Mouse (Mus musculus) liver, embryonic 13.5 days (tissue): Measurements from ENCODE around the gene Rps24. TPM values are rescaled to one million over a fixed set of nuclear protein-coding genes. Genes with fewer than 3 reads are reported as not detected.
"Not testable (repeated sequence)": the region's sequence is repeated elsewhere in the genome, so short reads cannot be mapped to it uniquely, and the experiment has no call there.

Experiments
- ATAC-seq: fragments of 200-750 bp; cut with Nextera tagmentation; 2 replicates; pipeline ENCODE4 v1.8.0; 2017; ENCODE audit warnings: low read depth, mild to moderate bottlenecking, moderate number of reproducible peaks, moderate library complexity
- DNase-seq: peaks from one replicate; pipeline ENCODE4 v3.0.0; 2022
- H3K27ac ChIP-seq: fragments of 300-500 bp; sonication (generic); 2 replicates; pipeline ENCODE4 v1.5.1; 2015; ENCODE audit warnings: moderate library complexity, mild to moderate bottlenecking, inconsistent platforms
- H3K27me3 ChIP-seq: fragments of 300-500 bp; sonication (generic); 2 replicates; pipeline ENCODE4 v1.6.1; 2015; ENCODE audit warnings: mild to moderate bottlenecking, inconsistent platforms
- H3K36me3 ChIP-seq: fragments of 300-500 bp; sonication (generic); 2 replicates; pipeline ENCODE4 v1.6.1; 2015; ENCODE audit warnings: mild to moderate bottlenecking, inconsistent platforms
- H3K4me1 ChIP-seq: fragments of 300-500 bp; sonication (generic); replicated peaks from 2 replicates; pipeline ENCODE4 v1.6.1; 2015; ENCODE audit warnings: inconsistent platforms
- H3K4me2 ChIP-seq: fragments of 300-500 bp; sonication (generic); 2 replicates; pipeline ENCODE4 v1.6.1; 2015; ENCODE audit warnings: inconsistent platforms, mild to moderate bottlenecking, moderate library complexity
- H3K4me3 ChIP-seq: fragments of 300-500 bp; sonication (generic); replicated peaks from 2 replicates; pipeline ENCODE4 v1.5.1; 2015; ENCODE audit warnings: mild to moderate bottlenecking, inconsistent platforms
- H3K9ac ChIP-seq: fragments of 300-500 bp; sonication (generic); 2 replicates; pipeline ENCODE4 v1.6.1; 2015; ENCODE audit warnings: mild to moderate bottlenecking, inconsistent platforms
- H3K9me3 ChIP-seq: fragments of 300-500 bp; sonication (generic); replicated peaks from 2 replicates; pipeline ENCODE4 v1.6.1; 2016; ENCODE audit warnings: inconsistent platforms
- WGBS: fragments of 180-500 bp; shearing (Covaris S2); methylation state at CpG from one replicate; pipeline ENCODE4 v1.1.7; 2015; ENCODE audit not compliant: insufficient replicate concordance; 5-methylcytosine and 5-hydroxymethylcytosine counted together
- polyA plus RNA-seq: library from polyadenylated mRNA; unstranded; fragments of >200 nt; fragmentation: Nextera tagmentation; extraction: Ambion mirVana; gene quantifications from 2 replicates; pipeline ENCODE4 v1.2.1, GENCODE M21; 2015

The Rps24 gene
- polyA plus RNA-seq: 724 and 821 TPM in 2 replicates

DNA sequence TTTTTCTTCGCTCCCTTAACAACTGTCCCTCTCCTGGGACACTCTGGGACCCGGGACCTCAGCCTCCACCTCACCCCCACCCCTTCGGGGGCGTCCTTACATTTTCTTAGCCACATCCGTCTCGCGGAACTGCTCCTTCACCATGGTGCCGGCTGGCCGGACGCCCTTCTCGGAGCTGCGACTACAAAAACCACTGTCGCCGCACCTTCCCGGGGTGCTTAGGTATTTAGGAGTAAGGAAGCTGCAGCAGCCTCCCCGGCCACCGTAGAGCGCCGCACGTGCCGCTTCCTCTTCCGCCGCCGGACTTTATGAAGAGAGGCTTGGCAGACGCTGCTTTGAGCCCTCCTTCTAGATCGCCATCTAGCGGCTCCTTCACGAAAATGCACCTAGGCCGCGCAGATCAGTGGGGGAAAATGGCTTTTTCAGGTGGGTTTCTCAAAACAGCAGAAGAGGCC, at the start of gene Rps24, which contains the start of gene Polr3a:
Gene Rps24, plus strand, starts transcription at position 353 of the 455 bp plus-strand sequence.
Gene Polr3a, minus strand, starts transcription at position 286 of the 455 bp plus-strand sequence.
- Histone ChIP-seq H3K9me3 (no peaks in the 10 kb centered on the region), H3K4me3 (peak within 1 kb of the TSS; percentile 86), H3K36me3 (peaks cover 30% of the 10 kb centered on the region), H3K27me3 (no peaks in the 10 kb centered on the region), H3K4me1 (peaks cover 23% of the 10 kb centered on the region), H3K9ac (peak within 1 kb of the TSS; percentile 83), H3K4me2 (peak within 1 kb of the TSS; percentile 79), H3K27ac (peak within 1 kb of the TSS; percentile 55)
- DNase-seq (peak; percentile 83), ATAC-seq (peak; percentile 60)
- WGBS: 0% methylated on average over 30 of the region's 30 CpGs

GRCm38 (mm10) chr14:24443529-24443928, 43.4 kb upstream of the Rps24 start:
- H3K4me3 ChIP-seq, H3K9ac ChIP-seq, H3K9me3 ChIP-seq, H3K4me1 ChIP-seq, H3K27ac ChIP-seq, H3K27me3 ChIP-seq, DNase-seq, H3K4me2 ChIP-seq: not testable (repeated sequence)
- H3K36me3 ChIP-seq: peaks cover 19% of the 10 kb centered on the region
- peak; percentile 45; the same call in 1 of the 2 replicates for ATAC-seq
- 20% methylated on average over 4 of the region's 4 CpGs for WGBS

GRCm38 (mm10) chr14:24458191-24458590, 28.7 kb upstream of the Rps24 start:
- no peaks in the 10 kb centered on the region for H3K27me3 ChIP-seq
- no peaks in the 10 kb centered on the region for H3K4me1 ChIP-seq
- no peaks in the 10 kb centered on the region for H3K9me3 ChIP-seq
- DNase-seq (no peak), ATAC-seq (no peak)
- H3K27ac ChIP-seq: no peak overlapping the region
- H3K9ac ChIP-seq: no peak overlapping the region
- WGBS: 73% methylated on average over 3 of the region's 3 CpGs
- no peak overlapping the region for H3K4me2 ChIP-seq
- no peak overlapping the region for H3K4me3 ChIP-seq
- H3K36me3 ChIP-seq: peaks cover 98% of the 10 kb centered on the region

- Histone ChIP-seq H3K36me3 (peaks cover 98% of the 10 kb centered on the region), H3K27ac (no peak overlapping the region), H3K27me3 (no peaks in the 10 kb centered on the region), H3K4me3 (no peak overlapping the region), H3K9me3 (no peaks in the 10 kb centered on the region), H3K4me1 (no peaks in the 10 kb centered on the region), H3K4me2 (no peak overlapping the region), H3K9ac (no peak overlapping the region)
- no peak for ATAC-seq
- no peak for DNase-seq
- WGBS: 81% methylated on average over 6 of the region's 6 CpGs
Measured at GRCm38 (mm10) chr14:24468806-24469205, 18.1 kb upstream of the Rps24 start.

DNA sequence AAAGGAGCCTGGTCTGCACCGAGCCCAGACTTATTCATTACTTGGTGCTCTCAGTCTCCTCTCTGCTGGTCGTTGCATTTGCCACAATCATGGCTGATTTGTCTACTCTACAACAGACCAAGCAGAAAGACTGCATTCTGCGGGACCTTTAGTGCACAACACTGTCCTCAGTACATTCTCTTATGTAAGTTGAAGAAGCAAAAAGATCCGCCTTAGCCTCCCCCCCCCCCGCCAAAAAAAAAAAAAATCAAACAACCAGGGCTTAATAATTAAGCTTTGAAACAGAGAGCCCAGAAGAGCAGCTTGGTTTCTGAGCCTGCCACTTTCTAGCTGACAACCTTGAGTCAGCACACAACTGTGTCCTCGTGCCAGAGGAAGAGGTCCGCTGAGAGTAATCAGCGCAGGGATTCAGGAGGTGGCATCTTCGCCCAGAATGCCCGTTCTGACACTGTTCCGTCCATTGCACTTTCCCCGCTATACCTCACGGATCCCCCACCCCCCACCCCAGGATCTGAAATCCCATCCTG, 621 bp upstream of the Rps24 start:
- Histone ChIP-seq H3K9ac (peak overlapping the region; percentile 83), H3K9me3 (no peaks in the 10 kb centered on the region), H3K36me3 (peaks cover 31% of the 10 kb centered on the region), H3K27ac (peak overlapping the region; percentile 55), H3K4me3 (peak overlapping the region; percentile 86), H3K4me2 (peak overlapping the region; percentile 79), H3K27me3 (no peaks in the 10 kb centered on the region), H3K4me1 (peaks cover 19% of the 10 kb centered on the region)
- ATAC-seq (peak; percentile 6; the same call in 1 of the 2 replicates), DNase-seq (no peak)
- WGBS: 4% methylated on average over 13 of the region's 13 CpGs

GRCm38 (mm10) chr14:24489772-24490171, 2.8 kb downstream of the Rps24 start:
- 86% methylated on average over 7 of the region's 7 CpGs for WGBS
- H3K9ac ChIP-seq, H3K27me3 ChIP-seq: not testable (repeated sequence)

DNA sequence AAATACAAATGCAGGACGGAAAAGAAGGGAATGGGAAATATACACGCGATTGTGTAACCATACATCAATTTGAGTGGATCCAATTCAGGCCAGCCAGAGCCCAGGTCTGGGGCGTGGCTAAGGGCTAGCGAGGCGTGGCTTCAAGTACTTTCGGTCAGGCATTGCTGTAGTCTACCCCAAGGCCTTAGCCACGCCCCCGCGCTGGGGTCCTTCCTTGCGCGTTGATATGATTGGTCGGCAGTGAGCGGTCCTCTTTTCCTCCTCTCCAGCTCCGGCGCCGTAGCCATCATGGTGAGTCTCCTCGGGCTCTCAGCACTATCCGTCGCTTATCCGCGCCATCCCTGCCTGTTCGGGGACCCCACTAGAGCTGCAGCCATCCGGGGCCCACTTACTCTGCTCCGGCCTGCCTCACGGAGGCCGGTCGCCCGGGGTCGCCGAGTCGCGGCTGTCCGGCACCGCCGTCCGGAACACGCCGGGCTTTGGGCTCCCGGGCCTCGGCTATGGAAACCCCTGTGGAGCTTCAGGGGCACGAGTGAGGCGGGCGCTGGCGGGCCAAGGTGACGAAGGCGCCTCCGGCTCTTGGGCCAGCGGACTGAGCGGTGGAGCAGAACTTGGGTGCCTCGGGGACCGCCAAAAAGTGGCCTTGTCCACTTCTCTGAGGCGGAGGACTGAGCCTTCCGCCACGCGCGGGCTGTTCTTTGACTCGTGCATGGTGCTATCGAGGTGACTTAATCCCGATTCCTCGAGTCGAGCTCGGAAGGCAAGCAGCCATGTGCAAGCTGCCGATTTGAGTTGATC, 3.7 kb downstream of the Rps24 start:
- Histone ChIP-seq H3K4me1 (peaks cover 49% of the 10 kb centered on the region), H3K9me3 (no peaks in the 10 kb centered on the region), H3K4me3 (peak overlapping the region; percentile 94), H3K36me3 (peaks cover 42% of the 10 kb centered on the region), H3K27ac (peak overlapping the region; percentile 83), H3K9ac (peak overlapping the region; percentile 95), H3K27me3 (no peaks in the 10 kb centered on the region), H3K4me2 (peak overlapping the region; percentile 78)
- under 1% methylated on average over 64 of the region's 64 CpGs for WGBS
- DNase-seq: peak; percentile 90
- ATAC-seq: peak; percentile 89

More at GRCm38 (mm10) chr14:24489772-24490171, 2.8 kb downstream of the Rps24 start:
- H3K36me3 ChIP-seq: peaks cover 33% of the 10 kb centered on the region
- not testable (repeated sequence) for H3K4me3 ChIP-seq, ATAC-seq, H3K4me2 ChIP-seq, H3K27ac ChIP-seq, H3K9me3 ChIP-seq, DNase-seq
- peaks cover 51% of the 10 kb centered on the region for H3K4me1 ChIP-seq

- DNase-seq (no peak), ATAC-seq (peak; percentile 15; the same call in 1 of the 2 replicates)
- Histone ChIP-seq H3K9me3 (no peaks in the 10 kb centered on the region), H3K9ac (peak overlapping the region; percentile 95), H3K4me2 (peak overlapping the region; percentile 78), H3K36me3 (peaks cover 50% of the 10 kb centered on the region), H3K27ac (peak overlapping the region; percentile 83), H3K27me3 (no peaks in the 10 kb centered on the region), H3K4me3 (peak overlapping the region; percentile 94), H3K4me1 (peaks cover 48% of the 10 kb centered on the region)
- WGBS: 0% methylated on average over 11 of the region's 11 CpGs
Measured at GRCm38 (mm10) chr14:24491266-24491981, 4.5 kb downstream of the Rps24 start.

DNA sequence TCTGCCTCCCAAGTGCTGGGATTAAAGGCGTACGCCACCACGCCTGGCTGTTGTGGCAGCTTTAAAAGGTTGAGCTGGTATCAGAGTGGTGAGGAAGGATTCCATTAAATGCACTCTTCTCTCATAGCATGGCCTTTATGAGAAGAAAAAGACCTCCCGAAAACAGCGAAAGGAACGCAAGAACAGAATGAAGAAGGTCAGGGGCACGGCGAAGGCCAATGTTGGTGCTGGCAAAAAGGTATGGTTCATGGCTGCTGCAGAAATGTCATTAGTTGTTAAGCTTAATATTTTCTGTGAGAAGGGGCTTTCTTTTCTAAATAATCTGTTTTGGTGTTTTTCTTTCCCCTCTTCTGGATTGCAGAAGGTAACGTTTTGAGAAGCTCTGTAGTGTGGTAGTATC, 6.3 kb downstream of the Rps24 start:
- Histone ChIP-seq H3K4me3 (peak overlapping the region; percentile 94), H3K27me3 (no peaks in the 10 kb centered on the region), H3K36me3 (peaks cover 68% of the 10 kb centered on the region), H3K9ac (peak overlapping the region; percentile 95), H3K9me3 (no peaks in the 10 kb centered on the region), H3K4me2 (peak overlapping the region; percentile 78), H3K4me1 (peaks cover 59% of the 10 kb centered on the region), H3K27ac (no peak overlapping the region)
- WGBS: 69% methylated on average over 9 of the region's 9 CpGs
- ATAC-seq (no peak), DNase-seq (no peak)

DNA sequence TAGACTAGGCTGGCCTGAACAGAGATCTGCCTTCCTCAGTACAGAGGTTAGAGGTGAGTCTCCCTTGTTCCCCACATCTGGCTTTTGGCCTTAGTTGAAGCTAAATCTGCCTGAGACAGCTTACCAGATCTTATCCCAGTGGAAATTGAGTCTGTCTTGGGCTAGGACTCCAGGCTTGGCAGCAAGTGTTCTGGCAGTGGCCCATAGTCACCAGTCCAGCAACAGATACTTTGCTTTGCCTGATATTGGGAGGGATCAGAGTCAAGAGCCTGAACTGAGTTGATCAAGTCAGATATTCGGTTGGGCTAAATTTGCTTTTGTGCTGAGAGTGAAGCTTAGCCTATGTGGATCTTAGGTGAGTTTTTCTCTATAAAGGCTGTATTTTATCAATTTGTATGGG, 9.6 kb downstream of the Rps24 start:
- ATAC-seq (no peak), DNase-seq (no peak)
- Histone ChIP-seq H3K27me3 (no peaks in the 10 kb centered on the region), H3K9ac (no peak overlapping the region), H3K4me2 (no peak overlapping the region), H3K9me3 (no peaks in the 10 kb centered on the region), H3K4me3 (no peak overlapping the region), H3K36me3 (peaks cover 81% of the 10 kb centered on the region), H3K4me1 (peaks cover 58% of the 10 kb centered on the region), H3K27ac (no peak overlapping the region)
- WGBS: 75% methylated on average over 1 of the region's 1 CpGs

GRCm38 (mm10) chr14:24497443-24497842, 10.5 kb downstream of the Rps24 start:
- ATAC-seq (no peak), DNase-seq (no peak)
- Histone ChIP-seq H3K4me2 (no peak overlapping the region), H3K4me3 (no peak overlapping the region), H3K27me3 (no peaks in the 10 kb centered on the region), H3K9ac (no peak overlapping the region), H3K9me3 (no peaks in the 10 kb centered on the region), H3K4me1 (peaks cover 51% of the 10 kb centered on the region), H3K36me3 (peaks cover 73% of the 10 kb centered on the region), H3K27ac (no peak overlapping the region)
- WGBS: 77% methylated on average over 1 of the region's 1 CpGs
